Mouse (Mus musculus) stomach, postnatal 0 days (tissue): Measurements from ENCODE around the gene Dna2.

Experiments
- CTCF ChIP-seq: IDR thresholded peaks from 2 replicates; pipeline ENCODE4 v1.5.1; 2016; ENCODE audit warnings: antibody characterized with exemption, low read depth, mild to moderate bottlenecking, moderate library complexity
- EP300 ChIP-seq: optimal IDR thresholded peaks from 2 replicates; pipeline ENCODE3; 2016; ENCODE audit warnings: antibody characterized with exemption

GRCm38 (mm10) chr10:63010268-63010667 is 63.4 kb downstream of the Dna2 start:
- no peak for TF ChIP-seq CTCF
- TF ChIP-seq EP300, result no peak
